Mouse (Mus musculus) right cerebral cortex, postnatal 10 days (tissue): ENCODE results near the gene Cdh3.
A peak's percentile ranks its signal among the peaks of the same experiment; 100 is the strongest.

Experiments
- DNase-seq, 2 experiments: peaks; one replicate each; pipeline ENCODE4 v3.0.0; 2021; ENCODE audit warnings: low spot score in 2 of 2

The Cdh3 gene

GRCm38 (mm10) chr8:106510365-106510975 is at the start of gene Cdh3:
TSS of gene Cdh3 (plus strand) at chr8:106510891.
- DNase-seq = peak in 1 of 2 experiments; percentile 42

- no peak for DNase-seq
These were observed 48.6 kb upstream of the Cdh3 start for GRCm38 (mm10) chr8:106462131-106462530.

- DNase-seq = no peak
These were observed 46.9 kb upstream of the Cdh3 start for GRCm38 (mm10) chr8:106463795-106464194.

GRCm38 (mm10) chr8:106469485-106469884 is 41.2 kb upstream of the Cdh3 start:
- no peak for DNase-seq

GRCm38 (mm10) chr8:106474001-106474400 is 36.7 kb upstream of the Cdh3 start:
- no peak for DNase-seq

- no peak for DNase-seq
These were observed 10.5 kb upstream of the Cdh3 start, which contains the start of gene 6030452D12Rik for GRCm38 (mm10) chr8:106500018-106500685. TSS of gene 6030452D12Rik (plus strand) at chr8:106500522.

- DNase-seq = no peak
These were observed 6.5 kb upstream of the Cdh3 start for GRCm38 (mm10) chr8:106504241-106504640.

GRCm38 (mm10) chr8:106505328-106505965 is 5.2 kb upstream of the Cdh3 start:
- DNase-seq = no peak

DNA sequence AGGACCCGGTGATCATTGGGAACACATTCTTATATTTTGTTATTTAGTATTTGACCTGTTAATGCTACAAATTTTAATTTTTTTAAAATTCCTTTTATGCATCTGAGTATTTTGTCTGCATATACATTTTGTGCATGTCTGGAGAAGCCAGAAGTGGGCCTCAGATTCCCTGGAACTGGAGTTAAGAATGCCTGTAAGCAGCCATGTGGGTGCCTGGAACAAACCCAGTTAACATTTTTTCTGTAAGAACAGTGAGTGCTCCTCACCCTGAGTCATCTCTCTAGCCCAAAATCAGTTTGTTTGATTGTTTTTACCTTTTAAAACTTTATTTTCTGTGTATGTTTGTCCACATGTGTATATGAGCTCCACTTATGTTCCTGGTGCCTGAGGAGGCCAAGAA is 4.6 kb upstream of the Cdh3 start:
- DNase-seq = no peak

- DNase-seq = peak; percentile 35 to 40
These were observed 2.8 kb upstream of the Cdh3 start for GRCm38 (mm10) chr8:106507761-106508331.

- DNase-seq = no peak
These were observed 2.2 kb upstream of the Cdh3 start for GRCm38 (mm10) chr8:106508456-106508855.

- no peak for DNase-seq
These were observed 1.5 kb upstream of the Cdh3 start for GRCm38 (mm10) chr8:106509079-106509780.

DNA sequence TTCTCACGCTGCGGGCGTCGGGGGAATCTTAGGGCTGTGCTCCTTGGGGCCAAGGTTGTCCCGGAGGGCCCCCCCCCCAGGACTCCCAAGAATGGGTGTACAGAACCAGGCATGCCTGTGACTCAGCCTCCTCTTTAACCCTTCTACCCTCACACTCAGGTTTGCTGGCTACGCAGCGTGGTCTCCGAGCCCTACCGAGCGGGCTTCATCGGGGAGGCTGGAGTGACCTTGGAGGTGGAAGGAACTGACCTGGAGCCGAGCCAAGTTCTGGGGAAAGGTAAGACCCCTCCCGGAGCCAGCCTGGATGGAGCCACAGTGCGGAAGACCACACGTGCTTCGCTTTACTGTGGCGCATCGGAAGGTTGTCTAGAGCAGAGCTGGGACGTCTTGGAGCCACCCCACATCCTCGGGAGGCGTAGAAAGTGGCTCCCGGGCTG is 392 bp downstream of the Cdh3 start:
- DNase-seq = no peak

- DNase-seq = no peak
These were observed 895 bp downstream of the Cdh3 start for GRCm38 (mm10) chr8:106511531-106512041.

- DNase-seq = no peak
These were observed 1.9 kb downstream of the Cdh3 start for GRCm38 (mm10) chr8:106512475-106513150.

- DNase-seq = no peak
These were observed 5.3 kb downstream of the Cdh3 start for GRCm38 (mm10) chr8:106515946-106516479.

- DNase-seq = no peak
These were observed 5.9 kb downstream of the Cdh3 start for GRCm38 (mm10) chr8:106516581-106516980.

- no peak for DNase-seq
These were observed 8.1 kb downstream of the Cdh3 start for GRCm38 (mm10) chr8:106518763-106519162.

- no peak for DNase-seq
These were observed 9.9 kb downstream of the Cdh3 start for GRCm38 (mm10) chr8:106520578-106520977.

GRCm38 (mm10) chr8:106521845-106522244 is 11.2 kb downstream of the Cdh3 start:
- no peak for DNase-seq

DNA sequence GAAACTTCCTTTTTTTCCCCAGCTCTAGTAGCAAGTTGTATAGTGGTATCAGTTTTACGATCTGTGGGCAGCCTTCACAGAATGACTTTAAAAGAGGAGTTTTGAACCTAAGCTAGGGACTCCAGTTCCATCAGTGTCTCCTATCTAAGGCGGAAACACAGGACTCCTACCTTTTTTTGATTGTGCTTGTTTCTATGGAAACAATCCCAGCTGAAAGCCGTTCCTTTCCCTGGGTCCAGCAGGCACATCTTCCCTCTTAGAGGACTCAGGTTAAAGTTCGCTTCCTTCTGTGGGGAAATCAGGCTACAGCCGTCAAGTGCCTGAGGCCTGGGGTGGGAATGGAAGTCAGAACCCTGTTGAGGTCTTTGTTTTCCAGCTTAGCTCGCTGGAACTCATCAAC is 16.0 kb downstream of the Cdh3 start:
- DNase-seq = no peak
